Mouse (Mus musculus): Measurements from ENCODE around the gene Spsb1. TPM values are rescaled to one million over a fixed set of nuclear protein-coding genes. Genes with fewer than 3 reads are reported as not detected.
A peak's percentile ranks its signal among the peaks of the same experiment; 100 is the strongest.

Spsb1 gene
- total and polyA plus RNA-seq, 3 experiments: 0.04 to 0.19 (median 0.07) TPM

DNA sequence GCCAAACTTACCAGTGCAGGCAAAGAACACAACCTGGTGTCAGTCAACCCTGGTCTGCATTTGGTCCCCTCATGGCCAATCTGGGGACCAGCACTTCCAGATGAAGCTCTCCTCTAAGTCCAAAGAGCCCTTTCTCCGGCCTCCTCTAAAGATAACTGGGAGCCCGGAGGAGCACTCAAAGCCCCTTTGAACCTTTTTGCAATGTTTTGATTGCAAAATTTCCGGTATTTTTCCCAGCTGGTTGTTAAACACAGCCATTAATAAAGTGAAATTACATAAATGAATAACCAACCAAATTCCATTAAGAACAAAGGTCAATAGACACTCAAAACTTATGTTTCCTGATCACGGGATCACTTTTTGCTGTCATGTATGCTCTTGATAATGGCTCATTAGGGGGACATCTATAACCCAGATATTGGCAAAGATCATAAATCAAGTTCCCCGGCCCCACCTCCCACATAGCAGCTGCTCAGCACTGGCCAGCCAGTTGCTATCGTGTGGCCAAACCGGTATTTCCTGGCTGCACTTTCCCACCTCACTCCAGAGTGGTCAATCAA lies 48.3 kb upstream of the Spsb1 start:
- Histone ChIP-seq H3K9ac (ENCODE audit: insufficient read depth, low read depth) (no peak overlapping the region), H3K27me3 (replicated peaks) (no peaks in the 10 kb centered on the region), H3K27ac (ENCODE audit: insufficient read depth, low read depth) (no peak overlapping the region), H3K4me2 (ENCODE audit: insufficient read depth, low read depth, poor library complexity, severe bottlenecking) (no peak overlapping the region), H3K4me3 (replicated peaks in 1 of 3; ENCODE audit: low read depth in 2 of 3, low read length in 2 of 3, poor library complexity in 1 of 3) (no peak overlapping the region), H3K79me2 (replicated peaks; ENCODE audit: control insufficient read depth, extremely low read depth, insufficient read depth, poor library complexity, severe bottlenecking) (peaks cover 7% of the 10 kb centered on the region), H3K4me1 (ENCODE audit: control insufficient read depth in 1 of 2, insufficient read depth in 2 of 2) (peaks cover 26 to 75% of the 10 kb centered on the region in 2 experiments), H3K9me3 (replicated peaks; ENCODE audit: low read length) (peaks cover 9% of the 10 kb centered on the region), H3K36me3 (replicated peaks in 1 of 2; ENCODE audit: control insufficient read depth in 1 of 2, insufficient read depth in 1 of 2, low read length in 1 of 2) (peaks cover 4 to 34% of the 10 kb centered on the region in 2 experiments)
- DNase-seq (ENCODE audit: extremely low read depth): no peak
- in situ Hi-C loops (cut with MboI; ENCODE audit: low pct_ligation_motif_present, low pct_unique_long_range_greater_than_20kb, low sequenced_read_pairs) (no loop called here), dilution Hi-C loops (cut with MboI; ENCODE audit: extremely low pct_ligation_motif_present, extremely low pct_unique_long_range_greater_than_20kb, low sequenced_read_pairs) (no loop called here)
- no peak for TF ChIP-seq USF2 (conservative IDR thresholded peaks at IDR 0.05; ENCODE audit: low read depth, low read length)
- TF ChIP-seq JUN (IDR thresholded peaks at IDR 0.05; ENCODE audit: insufficient read depth, low read depth, low read length): no peak
- TF ChIP-seq BHLHE40 (IDR thresholded peaks at IDR 0.05; ENCODE audit: low read depth, low read length): no peak
- TF ChIP-seq POLR2A (IDR thresholded peaks at IDR 0.05; ENCODE audit: low read depth, low read length): no peak
- TF ChIP-seq GABPA (IDR thresholded peaks at IDR 0.05; ENCODE audit: insufficient replicate concordance, low read depth, low read length): no peak
- no peak for TF ChIP-seq MYC (IDR thresholded peaks at IDR 0.05; ENCODE audit: low read depth, low read length)
- TF ChIP-seq TBP (conservative IDR thresholded peaks at IDR 0.05; ENCODE audit: low read depth, low read length): no peak
- TF ChIP-seq ZC3H11A (IDR thresholded peaks at IDR 0.05; ENCODE audit: low read depth, low read length): no peak
- no peak for TF ChIP-seq RAD21 (IDR thresholded peaks at IDR 0.05; ENCODE audit: low read depth, low read length)
- TF ChIP-seq MAZ (IDR thresholded peaks at IDR 0.05; ENCODE audit: low read depth, low read length): no peak
- TF ChIP-seq NELFE (IDR thresholded peaks at IDR 0.05; ENCODE audit: low read depth, low read length): no peak
- TF ChIP-seq SMC3 (IDR thresholded peaks at IDR 0.05; ENCODE audit: low read depth, low read length): no peak
- TF ChIP-seq MAX (IDR thresholded peaks at IDR 0.05; ENCODE audit: low read length): no peak
- no peak for TF ChIP-seq JUND (conservative IDR thresholded peaks at IDR 0.05; ENCODE audit: low read depth, low read length)
- TF ChIP-seq ZMIZ1 (IDR thresholded peaks at IDR 0.05; ENCODE audit: low read depth, low read length): no peak
- TF ChIP-seq HCFC1 (IDR thresholded peaks at IDR 0.05; ENCODE audit: low read depth, low read length): no peak
- TF ChIP-seq CTCF (conservative IDR thresholded peaks at IDR 0.05 in 1 of 2, IDR thresholded peaks at IDR 0.05 in 1 of 2; ENCODE audit: low read depth in 2 of 2, low read length in 2 of 2): no peak
- no peak for TF ChIP-seq ZNF384 (IDR thresholded peaks at IDR 0.05; ENCODE audit: low read depth, low read length)
- no peak for TF ChIP-seq MEF2A (IDR thresholded peaks at IDR 0.05; ENCODE audit: borderline replicate concordance, low read depth, low read length)
- no peak for TF ChIP-seq CHD1 (IDR thresholded peaks at IDR 0.05; ENCODE audit: low read depth, low read length)

DNA sequence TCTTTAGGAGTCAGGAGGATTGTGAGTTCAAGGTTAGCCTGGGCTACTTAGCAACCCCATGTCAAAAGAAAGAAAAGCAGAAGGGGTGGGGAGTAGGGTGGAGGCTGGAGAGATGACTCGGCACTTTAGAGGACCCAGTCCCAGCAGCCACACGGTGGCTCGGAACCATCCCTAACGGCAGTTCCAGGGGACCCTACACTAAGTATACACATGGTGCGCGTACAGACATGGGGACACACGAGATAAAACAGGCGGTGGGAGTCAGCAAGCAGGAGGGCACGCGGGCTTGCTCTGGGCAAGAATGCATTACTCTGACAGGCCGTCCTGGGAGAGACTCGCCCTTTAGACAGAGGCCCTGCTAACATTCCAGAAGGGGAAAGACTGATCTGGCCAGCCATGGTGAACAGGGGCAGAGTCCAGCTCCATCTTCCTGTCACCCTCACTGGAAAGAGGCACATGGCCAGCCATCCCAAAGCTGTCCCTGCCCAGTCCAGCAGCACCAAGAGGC lies 47.2 kb upstream of the Spsb1 start:
- Histone ChIP-seq H3K27ac (ENCODE audit: insufficient read depth, low read depth) (peak overlapping the region; percentile 13), H3K36me3 (replicated peaks in 1 of 2; ENCODE audit: control insufficient read depth in 1 of 2, insufficient read depth in 1 of 2, low read length in 1 of 2) (peaks cover 4 to 42% of the 10 kb centered on the region in 2 experiments), H3K9me3 (replicated peaks; ENCODE audit: low read length) (peaks cover 9% of the 10 kb centered on the region), H3K4me1 (ENCODE audit: control insufficient read depth in 1 of 2, insufficient read depth in 2 of 2) (peaks cover 26 to 78% of the 10 kb centered on the region in 2 experiments), H3K9ac (ENCODE audit: insufficient read depth, low read depth) (no peak overlapping the region), H3K4me2 (ENCODE audit: insufficient read depth, low read depth, poor library complexity, severe bottlenecking) (no peak overlapping the region), H3K4me3 (replicated peaks in 1 of 3; ENCODE audit: low read depth in 2 of 3, low read length in 2 of 3, poor library complexity in 1 of 3) (no peak overlapping the region), H3K27me3 (replicated peaks) (no peaks in the 10 kb centered on the region), H3K79me2 (replicated peaks; ENCODE audit: control insufficient read depth, extremely low read depth, insufficient read depth, poor library complexity, severe bottlenecking) (peaks cover 7% of the 10 kb centered on the region; the same call in 1 of the 2 replicates)
- in situ Hi-C loops (cut with MboI; ENCODE audit: low pct_ligation_motif_present, low pct_unique_long_range_greater_than_20kb, low sequenced_read_pairs): no loop called here
- DNase-seq (ENCODE audit: extremely low read depth): no peak
- dilution Hi-C loops (cut with MboI; ENCODE audit: extremely low pct_ligation_motif_present, extremely low pct_unique_long_range_greater_than_20kb, low sequenced_read_pairs): no loop called here
- TF ChIP-seq SMC3 (IDR thresholded peaks at IDR 0.05; ENCODE audit: low read depth, low read length) (no peak), MAFK (IDR thresholded peaks at IDR 0.05; ENCODE audit: insufficient replicate concordance, low read length) (peak; percentile 63; the same call in 1 of the 2 replicates)
